Mouse (Mus musculus) G1E (cell line): ENCODE data around the gene Fam53b.

ENCODE experiments used
- CTCF ChIP-seq: IDR thresholded peaks from 2 replicates; pipeline ENCODE4 v1.5.1; 2012; ENCODE audit warnings: low read depth, low read length, inconsistent platforms, mixed read lengths
- GATA1 ChIP-seq: IDR thresholded peaks from 2 replicates; pipeline ENCODE4 v1.6.1; 2012; ENCODE audit warnings: borderline replicate concordance, low read length, inconsistent platforms, mixed read lengths
- GATA2 ChIP-seq: IDR thresholded peaks from 2 replicates; pipeline ENCODE4 v1.6.1; 2012; ENCODE audit warnings: low read depth, low read length, inconsistent platforms, borderline replicate concordance
- POLR2AphosphoS5 ChIP-seq: IDR thresholded peaks from 2 replicates; pipeline ENCODE4 v1.6.1; 2012; ENCODE audit warnings: low read depth, low read length, inconsistent platforms; ENCODE audit not compliant: insufficient replicate concordance
- TAL1 ChIP-seq: conservative IDR thresholded peaks from 2 replicates; pipeline ENCODE4 v1.6.1; 2012; ENCODE audit warnings: low read depth, low read length, inconsistent platforms, mixed read lengths

DNA sequence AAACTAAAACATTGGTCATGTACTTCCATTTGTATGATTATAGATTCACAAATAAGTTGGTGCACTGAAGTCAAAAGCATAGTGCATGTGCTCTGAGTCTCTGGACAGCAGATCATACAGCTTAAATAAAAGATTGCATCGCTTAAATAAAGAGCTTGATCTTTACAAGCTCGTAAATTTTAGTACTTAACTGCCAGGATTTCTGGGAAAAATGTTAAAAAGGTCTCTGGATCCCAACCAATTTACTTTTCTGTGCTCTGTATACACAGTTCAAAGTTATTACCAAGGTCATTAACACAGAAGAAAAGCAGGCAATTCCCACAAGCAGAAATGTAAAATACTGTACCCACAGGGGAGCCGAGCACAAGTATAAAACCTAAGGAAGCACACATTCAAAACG is 17.3 kb upstream of the Fam53b start:
- TF ChIP-seq CTCF (no peak), GATA2 (no peak), GATA1 (no peak), TAL1 (no peak), POLR2AphosphoS5 (no peak)
